Mouse (Mus musculus) large intestine, adult 2 months (tissue): ENCODE measurements around the gene Nin. TPM values are rescaled to one million over a fixed set of nuclear protein-coding genes. Genes with fewer than 3 reads are reported as not detected.
A peak's percentile ranks its signal among the peaks of the same experiment; 100 is the strongest.

ENCODE experiments used
- DNase-seq: peaks from one replicate; pipeline ENCODE4 v3.0.0-alpha.2; 2012; ENCODE audit warnings: low read depth, low spot score
- WGBS: fragments of 180-500 bp; shearing (Covaris S2); methylation state at CpG from one replicate; pipeline ENCODE4 v1.1.7; 2018; 5-methylcytosine and 5-hydroxymethylcytosine counted together
- polyA plus RNA-seq: library from polyadenylated mRNA; depleted of rRNA; stranded (reverse); fragments of >200 nt; gene quantifications from 2 replicates; pipeline ENCODE4 v1.2.3, GENCODE M21; 2012

Nin gene
- polyA plus RNA-seq, 1 experiment: 2.1 TPM

DNA sequence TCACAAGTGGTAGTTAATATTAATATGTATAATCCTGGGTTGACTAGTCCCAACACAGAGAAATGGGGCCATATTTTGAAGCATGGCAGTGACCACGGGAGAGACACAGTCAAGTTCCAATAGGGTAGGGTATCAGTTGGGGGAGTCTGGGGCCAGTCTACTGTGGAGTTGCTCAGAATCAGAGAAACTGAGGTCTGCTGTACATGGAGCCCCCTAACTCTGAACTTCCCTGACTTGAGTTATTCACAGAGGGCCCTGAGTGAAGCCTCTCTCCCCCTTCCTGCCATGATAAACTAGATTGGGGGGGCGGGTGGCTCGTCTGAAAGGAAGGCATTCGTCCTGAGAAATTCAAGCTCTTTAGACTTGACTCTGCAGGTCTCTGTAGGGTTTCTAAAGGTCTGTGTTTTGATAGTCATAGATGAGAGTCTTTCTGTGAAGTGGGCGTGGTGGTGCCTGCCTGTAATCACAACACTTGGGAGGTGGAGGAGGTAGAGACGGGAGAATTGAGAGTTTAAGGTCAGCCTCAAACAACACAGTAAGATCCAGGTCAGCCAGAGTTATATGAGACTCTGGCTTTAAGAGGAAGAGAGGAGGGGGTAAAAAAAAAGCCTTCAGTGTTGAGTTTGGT lies 20.1 kb downstream of the Nin start:
- DNase-seq: no peak
- WGBS: 81% methylated on average over 6 of the region's 6 CpGs

DNA sequence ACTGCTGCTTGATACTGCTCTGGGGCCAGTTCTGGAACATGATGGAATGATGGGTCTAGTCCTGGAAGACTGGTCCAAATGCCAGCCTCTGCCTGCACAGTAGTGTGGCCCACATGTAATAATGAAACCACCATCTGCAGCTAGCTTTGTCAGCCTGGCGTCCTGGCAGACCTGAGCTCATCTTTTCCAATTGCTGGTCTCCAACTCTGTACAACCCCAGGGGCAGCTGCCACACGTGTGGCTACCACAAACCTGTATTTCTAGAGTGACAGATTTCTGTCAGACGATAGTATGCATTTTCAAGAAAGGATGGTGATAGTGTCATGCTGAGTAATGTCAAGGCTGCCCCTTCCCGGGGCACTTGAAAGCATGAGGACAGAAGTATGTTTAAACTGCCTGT lies 25.2 kb downstream of the Nin start:
- WGBS: 90% methylated on average over 4 of the region's 4 CpGs
- DNase-seq: no peak

DNA sequence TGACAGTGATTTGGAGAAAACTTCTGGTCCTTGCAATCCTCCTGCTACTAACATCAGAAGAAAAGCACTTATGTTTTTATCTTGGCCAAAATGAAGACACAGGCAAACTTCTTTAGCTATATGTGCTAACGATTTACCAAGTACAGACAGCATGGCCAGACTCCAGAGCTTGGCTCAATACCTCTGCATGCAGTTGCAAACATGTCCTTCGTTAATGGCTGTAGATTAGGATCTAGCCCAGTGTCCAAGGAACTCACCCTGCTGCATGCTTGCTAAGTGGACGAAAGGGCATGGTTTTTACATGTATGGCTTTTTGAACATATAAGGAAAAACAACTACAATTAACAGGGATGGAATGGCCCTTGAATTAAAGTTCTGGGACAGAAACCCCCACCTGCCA lies 28.2 kb downstream of the Nin start:
- no peak for DNase-seq
- 78% methylated on average over 3 of the region's 3 CpGs for WGBS

DNA sequence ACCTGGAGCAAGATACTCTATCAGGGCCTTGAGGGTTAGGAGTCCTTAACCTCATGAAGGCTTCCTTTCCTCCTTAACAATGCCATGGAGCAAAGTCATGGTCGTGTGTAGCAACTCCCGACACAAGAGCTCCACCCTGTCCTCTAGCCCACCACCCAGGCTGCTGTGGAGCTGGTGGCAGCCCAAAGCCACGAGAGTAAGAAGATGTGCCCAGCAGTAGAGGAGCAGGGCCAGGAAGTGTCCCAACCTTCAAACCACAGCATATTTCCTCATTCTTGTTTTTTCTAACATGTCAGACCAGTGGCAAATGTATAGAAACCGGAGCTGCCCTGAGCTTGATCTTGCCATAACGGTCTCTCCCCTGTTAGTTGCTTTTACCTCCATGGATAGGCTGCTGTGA lies 29.3 kb downstream of the Nin start:
- DNase-seq: no peak
- 85% methylated on average over 5 of the region's 5 CpGs for WGBS

DNA sequence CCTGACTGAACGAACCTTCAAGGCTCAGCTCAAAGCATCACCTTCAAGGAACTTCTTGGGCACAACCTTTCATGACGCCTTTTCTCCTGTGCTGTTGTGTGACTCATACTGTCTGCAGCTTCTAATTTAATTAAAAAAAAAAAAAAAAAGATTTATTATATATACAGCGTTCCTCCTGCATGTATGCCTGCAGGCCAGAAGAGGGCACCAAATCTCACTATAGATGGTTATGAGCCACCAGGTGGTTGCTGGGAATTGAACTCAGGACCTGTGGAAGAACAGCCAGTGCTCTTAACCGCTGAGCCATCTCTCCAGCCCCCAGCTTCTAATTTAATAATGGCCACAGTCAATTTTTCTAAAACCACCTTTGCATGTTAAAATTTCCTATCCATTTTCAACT lies 29.8 kb downstream of the Nin start:
- 91% methylated on average over 4 of the region's 4 CpGs for WGBS
- no peak for DNase-seq

DNA sequence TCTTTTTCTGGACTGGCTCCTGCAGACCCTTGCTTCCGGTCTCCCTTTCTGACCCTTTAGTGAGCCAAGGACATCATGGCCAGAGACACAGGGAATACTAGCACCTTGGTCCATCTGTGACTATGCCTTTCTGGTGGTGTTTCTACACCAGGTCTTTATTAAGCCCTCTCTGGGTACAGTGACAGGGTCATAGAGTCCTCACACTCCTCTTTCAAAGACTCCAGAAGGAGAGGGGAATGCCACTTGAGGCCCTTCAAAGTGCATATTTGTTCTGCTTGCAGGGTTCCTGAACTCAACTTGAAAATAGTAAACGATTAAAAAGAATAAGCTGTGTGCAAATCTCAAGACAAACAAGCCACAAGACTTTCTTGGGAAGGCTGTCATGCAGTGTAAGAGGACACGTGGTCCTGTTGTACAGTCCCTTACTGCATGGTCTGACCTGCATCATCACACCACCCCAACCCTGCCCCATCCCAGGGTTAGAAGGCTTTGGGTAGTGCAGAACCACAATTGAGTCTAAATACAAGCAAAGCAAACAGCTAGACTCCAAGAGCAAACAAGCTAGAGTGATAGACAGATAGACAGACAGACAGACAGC lies 30.5 kb downstream of the Nin start:
- 77% methylated on average over 3 of the region's 3 CpGs for WGBS
- no peak for DNase-seq

- WGBS: 80% methylated on average over 9 of the region's 9 CpGs
- DNase-seq: no peak
Measured at GRCm38 (mm10) chr12:70082485-70082884, 31.0 kb downstream of the Nin start.

- DNase-seq: no peak
- WGBS: 76% methylated on average over 7 of the region's 7 CpGs
Measured at GRCm38 (mm10) chr12:70078471-70079025, 35.0 kb downstream of the Nin start.

DNA sequence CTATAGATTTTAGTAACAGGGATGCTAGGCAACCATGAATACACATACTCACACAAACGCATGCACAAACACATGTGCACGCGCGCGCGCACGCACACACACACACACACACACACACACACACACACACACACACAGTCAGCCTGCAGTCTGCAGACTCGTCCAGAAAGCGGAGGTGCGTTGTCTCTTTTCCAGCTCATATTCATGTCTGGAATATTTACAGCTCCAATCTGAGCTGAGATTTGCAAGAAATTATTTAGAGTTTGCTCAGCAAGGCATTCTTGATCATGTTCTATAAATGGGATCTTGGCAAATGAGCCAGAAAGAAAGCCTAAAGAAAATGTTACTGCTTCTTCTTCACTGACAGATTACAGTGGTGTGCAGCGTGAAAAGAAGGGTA lies 37.0 kb downstream of the Nin start:
- 93% methylated on average over 11 of the region's 11 CpGs for WGBS
- no peak for DNase-seq

GRCm38 (mm10) chr12:70075001-70075400 lies 38.5 kb downstream of the Nin start:
- no peak for DNase-seq
- WGBS: 66% methylated on average over 2 of the region's 2 CpGs

DNA sequence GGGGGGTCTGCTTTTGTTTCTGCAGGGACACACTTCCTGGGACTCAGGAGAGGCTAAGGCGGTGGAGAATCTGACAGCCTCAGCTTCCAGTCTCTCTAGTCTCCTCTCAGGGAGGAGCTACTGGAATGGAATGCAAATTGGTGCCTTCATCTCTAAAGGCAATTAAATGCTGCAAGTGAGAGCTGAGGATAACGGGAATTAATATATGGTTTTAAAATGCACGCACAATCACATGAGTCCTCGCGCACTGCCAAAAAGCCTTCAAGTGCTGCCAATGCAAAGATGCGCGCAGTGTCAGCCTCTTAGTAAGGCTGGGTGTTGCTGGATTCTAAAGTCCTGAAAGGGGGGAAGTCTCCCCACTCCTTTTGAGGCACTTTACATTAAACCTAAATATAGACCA lies 42.6 kb downstream of the Nin start:
- DNase-seq: no peak
- WGBS: 81% methylated on average over 7 of the region's 7 CpGs

DNA sequence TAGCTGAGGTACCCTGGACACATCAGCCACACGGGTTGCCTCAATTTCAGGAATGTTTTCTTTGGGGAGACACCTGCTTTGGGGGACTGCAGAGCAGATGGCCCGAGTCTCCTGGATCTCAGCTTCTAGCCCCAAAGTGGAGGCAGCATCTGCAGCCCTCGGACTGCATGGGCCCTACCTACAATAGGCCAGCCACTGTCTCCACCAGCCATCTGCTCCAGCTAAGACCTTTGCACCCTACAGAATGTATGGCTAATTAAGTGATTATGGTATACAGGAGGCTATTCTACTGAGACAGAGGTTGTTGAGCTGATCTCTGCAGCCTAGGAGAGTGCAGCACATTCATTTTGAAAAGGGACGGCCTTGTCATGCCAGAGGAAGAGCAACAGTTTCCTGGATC lies 43.2 kb downstream of the Nin start:
- WGBS: 38% methylated on average over 4 of the region's 4 CpGs
- DNase-seq: peak; percentile 13

GRCm38 (mm10) chr12:70068647-70069257 lies 44.8 kb downstream of the Nin start:
- 39% methylated on average over 6 of the region's 6 CpGs for WGBS

DNA sequence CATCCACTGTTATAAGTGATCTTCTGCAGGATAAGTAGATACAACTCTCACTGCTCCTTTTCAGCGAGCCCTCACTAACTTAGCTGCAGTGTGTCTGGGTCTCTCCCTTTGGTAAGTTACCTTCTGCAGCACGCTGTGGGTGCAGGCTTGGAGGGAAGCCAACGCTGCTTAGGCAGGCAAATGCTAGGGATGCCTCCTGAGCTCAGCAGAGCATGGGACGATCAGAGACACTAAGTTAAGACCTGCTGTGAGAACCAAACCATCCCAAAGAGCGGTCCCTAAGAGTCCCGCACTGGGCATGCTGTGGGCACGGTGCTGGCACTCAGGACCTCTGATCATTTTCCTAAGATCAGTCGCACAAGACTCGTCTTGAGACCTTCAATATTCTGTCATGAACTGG lies 45.7 kb downstream of the Nin start:
- 82% methylated on average over 9 of the region's 9 CpGs for WGBS

More at GRCm38 (mm10) chr12:70068647-70069257, 44.8 kb downstream of the Nin start:
- no peak for DNase-seq

GRCm38 (mm10) chr12:70062114-70062513 lies 51.4 kb downstream of the Nin start:
- peak; percentile 18 for DNase-seq
- WGBS: 30% methylated on average over 3 of the region's 3 CpGs

More for the DNA sequence above, 45.7 kb downstream of the Nin start:
- DNase-seq: no peak

- WGBS: 72% methylated on average over 14 of the region's 14 CpGs
- no peak for DNase-seq
Measured at GRCm38 (mm10) chr12:70058956-70059851, 54.3 kb downstream of the Nin start.

- WGBS: 46% methylated on average over 7 of the region's 7 CpGs
- no peak for DNase-seq
Measured at GRCm38 (mm10) chr12:70050699-70051098, 62.8 kb downstream of the Nin start.

- no peak for DNase-seq
- 67% methylated on average over 9 of the region's 9 CpGs for WGBS
Measured at GRCm38 (mm10) chr12:70048741-70049140, 64.8 kb downstream of the Nin start.

- DNase-seq: no peak
- WGBS: 87% methylated on average over 7 of the region's 7 CpGs
Measured at GRCm38 (mm10) chr12:70047281-70047680, 66.2 kb downstream of the Nin start.

DNA sequence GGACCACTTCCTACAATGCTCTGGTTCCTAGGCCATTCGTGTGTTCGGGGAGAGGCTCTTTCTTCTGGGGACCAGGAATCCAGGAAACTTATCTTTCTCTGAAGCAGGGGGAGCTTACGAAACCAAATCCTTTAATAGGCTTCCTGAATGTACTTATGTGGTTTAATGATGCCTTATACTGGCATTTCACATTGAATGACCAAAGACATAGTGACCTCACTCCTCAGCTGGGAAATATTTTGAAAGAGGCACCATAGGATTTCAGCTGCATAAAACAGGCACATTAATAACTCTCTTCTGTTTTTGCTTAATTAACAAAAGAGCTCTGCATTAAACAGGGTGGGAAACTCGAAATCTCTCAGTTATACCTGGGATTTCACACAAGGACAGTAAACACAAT lies 69.2 kb downstream of the Nin start:
- WGBS: 84% methylated on average over 4 of the region's 4 CpGs
- no peak for DNase-seq
